Mouse (Mus musculus): ENCODE results near the gene Creld2. TPM values are rescaled to one million over a fixed set of nuclear protein-coding genes. Genes with fewer than 3 reads are reported as not detected.

Creld2 gene
- polyA plus RNA-seq, 1 experiment: 41.8 TPM

DNA sequence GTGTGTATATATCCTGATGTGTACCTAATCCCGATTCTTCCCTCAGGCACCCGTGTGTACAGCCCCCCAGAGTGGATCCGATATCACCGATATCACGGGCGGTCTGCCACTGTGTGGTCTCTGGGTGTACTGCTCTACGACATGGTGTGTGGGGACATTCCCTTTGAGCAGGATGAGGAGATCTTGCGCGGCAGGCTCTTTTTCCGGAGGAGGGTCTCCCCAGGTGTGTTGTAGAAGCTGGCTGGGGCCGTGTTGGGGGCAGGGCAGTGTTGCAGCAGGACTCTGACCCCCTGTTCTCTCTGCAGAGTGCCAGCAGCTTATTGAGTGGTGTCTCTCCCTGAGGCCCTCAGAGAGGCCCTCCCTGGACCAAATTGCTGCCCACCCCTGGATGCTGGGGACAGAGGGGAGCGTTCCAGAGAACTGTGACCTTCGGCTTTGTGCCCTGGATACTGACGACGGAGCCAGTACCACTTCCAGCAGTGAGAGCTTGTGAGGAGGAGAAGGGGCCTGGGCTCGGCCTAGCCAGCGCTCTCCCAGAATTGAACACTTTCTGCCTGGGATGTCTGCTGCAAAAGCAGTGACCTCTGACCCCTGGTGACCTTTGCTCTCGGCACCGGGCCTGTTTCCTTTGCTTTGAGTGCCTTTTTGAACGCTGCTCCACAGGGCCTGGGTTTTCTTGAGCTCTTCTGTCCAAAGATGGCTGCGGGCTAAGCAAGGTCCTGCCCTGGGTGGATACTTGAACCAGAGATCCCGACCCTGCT lies 45.0 kb downstream of the Creld2 start:
- TF ChIP-seq CTCF (IDR thresholded peaks at IDR 0.05; ENCODE audit: borderline replicate concordance, extremely low read depth, insufficient read depth, insufficient read length) (0 out of 2 replicates have a peak, but pooled peaks have one; percentile 2), POLR2A (IDR thresholded peaks at IDR 0.05; ENCODE audit: borderline replicate concordance, extremely low read depth, insufficient read depth, insufficient read length, poor library complexity, severe bottlenecking) (no peak)
- DNase-seq (ENCODE audit: low read depth): no peak

DNA sequence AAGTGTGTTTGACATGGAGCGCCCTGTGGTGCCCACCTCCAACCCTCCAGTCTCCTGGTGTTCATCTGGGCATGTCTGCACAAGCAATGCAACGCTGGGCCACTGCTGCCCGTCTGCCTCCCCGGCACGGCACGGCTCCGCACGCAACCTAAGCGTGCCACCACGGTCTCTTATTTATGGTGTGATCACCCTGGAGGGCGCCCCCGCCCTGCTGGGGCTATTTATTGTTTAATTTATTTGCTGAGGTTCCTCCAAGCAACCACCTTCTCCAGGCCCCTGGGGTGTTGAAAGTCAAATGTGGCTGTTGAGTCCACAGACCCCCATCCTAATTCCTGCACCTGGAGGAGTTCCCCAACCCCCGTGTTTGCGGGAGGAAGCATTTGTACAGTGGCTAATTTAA lies 45.6 kb downstream of the Creld2 start:
- DNase-seq (ENCODE audit: low read depth): no peak
- TF ChIP-seq CTCF (IDR thresholded peaks at IDR 0.05; ENCODE audit: borderline replicate concordance, extremely low read depth, insufficient read depth, insufficient read length) (no peak), POLR2A (IDR thresholded peaks at IDR 0.05; ENCODE audit: borderline replicate concordance, extremely low read depth, insufficient read depth, insufficient read length, poor library complexity, severe bottlenecking) (no peak)

- no peak for TF ChIP-seq POLR2A (IDR thresholded peaks at IDR 0.05; ENCODE audit: borderline replicate concordance, extremely low read depth, insufficient read depth, insufficient read length, poor library complexity, severe bottlenecking)
- no peak for TF ChIP-seq CTCF (IDR thresholded peaks at IDR 0.05; ENCODE audit: borderline replicate concordance, extremely low read depth, insufficient read depth, insufficient read length)
- no peak for DNase-seq (ENCODE audit: low read depth)
These were observed 46.6 kb downstream of the Creld2 start for GRCm38 (mm10) chr15:88865888-88866695.

DNA sequence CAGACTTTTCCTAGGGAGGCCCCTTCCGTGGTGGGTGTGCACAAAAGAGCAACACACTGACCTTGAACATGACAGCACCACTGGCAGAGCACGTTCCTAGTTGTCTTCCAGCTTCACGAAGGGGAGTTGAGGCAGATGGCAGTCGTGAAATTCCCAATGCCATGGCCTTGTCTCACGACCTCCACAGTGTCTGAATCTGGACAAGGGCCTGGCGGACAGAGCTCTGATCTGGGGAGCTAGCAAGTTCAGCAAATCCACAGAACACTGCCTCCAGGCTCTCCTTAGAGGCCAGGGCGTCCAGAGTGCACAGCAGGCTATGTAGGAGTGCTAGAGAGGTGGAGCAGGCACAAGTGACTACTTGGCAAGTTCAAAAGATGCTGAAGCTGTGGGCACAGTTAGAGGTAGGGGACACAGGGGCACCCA lies 47.5 kb downstream of the Creld2 start:
- DNase-seq (ENCODE audit: low read depth): no peak
- TF ChIP-seq POLR2A (IDR thresholded peaks at IDR 0.05; ENCODE audit: borderline replicate concordance, extremely low read depth, insufficient read depth, insufficient read length, poor library complexity, severe bottlenecking) (no peak), CTCF (IDR thresholded peaks at IDR 0.05; ENCODE audit: borderline replicate concordance, extremely low read depth, insufficient read depth, insufficient read length) (no peak)

DNA sequence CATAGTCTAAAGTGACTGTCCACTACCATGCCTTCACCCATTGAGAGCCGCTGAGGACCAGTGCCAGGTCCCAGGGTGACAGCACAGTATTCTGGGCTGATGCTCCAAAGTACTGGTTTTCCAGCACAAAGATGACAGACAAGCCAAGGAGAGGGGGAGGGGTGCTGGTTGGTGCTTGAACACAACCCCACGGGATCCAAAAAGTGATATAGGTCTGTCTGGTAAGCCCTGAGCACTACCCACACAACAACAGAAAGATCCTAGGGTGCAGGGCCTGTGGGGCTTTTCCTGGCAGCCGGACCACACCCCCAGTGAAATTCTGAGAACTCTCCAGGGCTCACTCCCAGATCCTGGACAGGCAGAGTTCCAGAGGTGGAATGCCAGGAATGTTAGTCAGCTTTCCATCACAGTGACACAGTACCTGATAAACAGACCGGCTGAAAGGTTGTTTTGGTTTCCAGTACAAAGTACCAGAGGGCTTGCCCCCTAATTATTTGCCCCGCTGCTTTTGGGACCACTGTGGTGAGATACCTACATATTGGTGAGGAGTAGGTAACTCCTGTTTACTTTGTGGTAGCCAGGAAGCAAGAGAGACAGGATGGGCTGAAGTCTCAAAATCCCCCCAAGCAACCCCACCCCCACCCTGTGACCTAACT lies 48.0 kb downstream of the Creld2 start:
- no peak for DNase-seq (ENCODE audit: low read depth)

DNA sequence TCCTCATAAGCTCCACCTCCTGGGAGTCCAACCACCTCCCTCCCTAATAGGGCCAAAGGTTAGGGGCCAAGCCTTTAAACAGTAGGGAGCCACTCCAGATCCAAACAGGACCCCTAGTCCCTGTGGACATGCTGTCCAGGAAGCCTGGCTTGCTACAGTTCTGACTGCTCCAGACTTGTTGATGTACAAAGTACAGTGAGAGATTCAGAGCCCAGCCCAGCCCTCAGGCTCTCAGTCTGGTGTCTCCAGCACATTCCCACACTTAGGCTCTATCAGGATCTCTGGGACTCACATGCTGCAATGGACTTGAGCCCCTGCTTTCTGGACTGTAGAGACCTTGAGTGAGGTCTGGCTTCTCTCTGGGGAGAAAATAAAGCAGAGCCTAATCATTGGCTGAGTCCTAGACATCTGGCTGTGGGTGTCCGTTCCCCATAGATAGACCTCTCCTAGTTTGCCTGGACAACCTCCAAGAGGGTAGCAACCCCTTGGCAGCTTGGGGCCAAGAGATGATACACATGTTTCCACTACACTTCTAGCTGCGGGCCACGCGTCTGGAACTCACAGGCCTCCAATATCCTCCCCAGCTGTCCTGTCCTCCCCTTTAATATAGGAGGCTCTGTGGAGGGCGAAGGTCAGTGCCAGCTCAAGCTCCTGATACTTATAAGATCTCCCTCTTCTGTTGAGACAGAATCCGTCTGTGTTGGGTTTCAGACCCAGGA lies 48.7 kb downstream of the Creld2 start:
- DNase-seq (ENCODE audit: low read depth): no peak
- TF ChIP-seq CTCF (IDR thresholded peaks at IDR 0.05; ENCODE audit: borderline replicate concordance, extremely low read depth, insufficient read depth, insufficient read length) (no peak), POLR2A (IDR thresholded peaks at IDR 0.05; ENCODE audit: borderline replicate concordance, extremely low read depth, insufficient read depth, insufficient read length, poor library complexity, severe bottlenecking) (no peak)

More for the DNA sequence above, 48.0 kb downstream of the Creld2 start:
- TF ChIP-seq POLR2A (IDR thresholded peaks at IDR 0.05; ENCODE audit: borderline replicate concordance, extremely low read depth, insufficient read depth, insufficient read length, poor library complexity, severe bottlenecking) (no peak), CTCF (IDR thresholded peaks at IDR 0.05; ENCODE audit: borderline replicate concordance, extremely low read depth, insufficient read depth, insufficient read length) (no peak)

- no peak for DNase-seq (ENCODE audit: low read depth)
- TF ChIP-seq CTCF (IDR thresholded peaks at IDR 0.05; ENCODE audit: borderline replicate concordance, extremely low read depth, insufficient read depth, insufficient read length) (no peak), POLR2A (IDR thresholded peaks at IDR 0.05; ENCODE audit: borderline replicate concordance, extremely low read depth, insufficient read depth, insufficient read length, poor library complexity, severe bottlenecking) (no peak)
These were observed 51.2 kb downstream of the Creld2 start for GRCm38 (mm10) chr15:88870418-88871185.

DNA sequence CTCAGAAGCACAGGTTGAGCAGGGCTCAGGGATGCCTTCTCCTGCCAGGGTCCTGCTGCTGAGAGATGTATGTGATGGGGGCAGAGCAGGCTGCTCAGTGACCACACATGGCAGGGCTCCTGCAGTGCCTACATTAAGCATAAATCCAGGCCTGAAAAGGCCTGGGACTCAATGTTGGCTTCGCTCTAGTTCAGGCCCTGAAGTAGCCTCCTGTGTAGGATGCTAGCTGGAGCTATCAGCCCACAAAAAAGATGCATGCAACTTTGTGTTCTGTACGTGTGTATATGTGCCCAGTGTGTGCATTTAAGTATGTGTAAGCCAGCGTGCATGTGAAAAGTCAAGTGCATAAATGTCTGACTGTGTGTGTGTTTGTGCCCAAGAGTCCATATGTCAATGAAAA lies 54.6 kb downstream of the Creld2 start:
- no peak for TF ChIP-seq CTCF (IDR thresholded peaks at IDR 0.05; ENCODE audit: borderline replicate concordance, extremely low read depth, insufficient read depth, insufficient read length)
- no peak for TF ChIP-seq POLR2A (IDR thresholded peaks at IDR 0.05; ENCODE audit: borderline replicate concordance, extremely low read depth, insufficient read depth, insufficient read length, poor library complexity, severe bottlenecking)
- DNase-seq (ENCODE audit: low read depth): no peak

- DNase-seq (ENCODE audit: low read depth): no peak
- TF ChIP-seq CTCF (IDR thresholded peaks at IDR 0.05; ENCODE audit: borderline replicate concordance, extremely low read depth, insufficient read depth, insufficient read length): no peak
- no peak for TF ChIP-seq POLR2A (IDR thresholded peaks at IDR 0.05; ENCODE audit: borderline replicate concordance, extremely low read depth, insufficient read depth, insufficient read length, poor library complexity, severe bottlenecking)
These were observed 55.0 kb downstream of the Creld2 start for GRCm38 (mm10) chr15:88874477-88874876.

GRCm38 (mm10) chr15:88875625-88876081 lies 56.2 kb downstream of the Creld2 start:
- no peak for TF ChIP-seq POLR2A (IDR thresholded peaks at IDR 0.05; ENCODE audit: borderline replicate concordance, extremely low read depth, insufficient read depth, insufficient read length, poor library complexity, severe bottlenecking)
- no peak for DNase-seq (ENCODE audit: low read depth)

Other genes with a start within 250 kb of the Creld2 start
- not detected in 2 replicates for gene Zdhhc25, start 219.3 kb upstream of the Creld2 start, polyA plus RNA-seq (2012; rRNA removed)
- 22.7 and 35.9 TPM in 2 replicates for gene Brd1, start 85.4 kb upstream of the Creld2 start, polyA plus RNA-seq (2012; rRNA removed)
- gene Zbed4, start 68.0 kb upstream of the Creld2 start, polyA plus RNA-seq (2012; rRNA removed): 16.5 and 25.7 TPM in 2 replicates
- gene Alg12, start 328 bp upstream of the Creld2 start, polyA plus RNA-seq (2012; rRNA removed): 14.2 and 15.4 TPM in 2 replicates
- 14.7 and 18.5 TPM in 2 replicates for gene Pim3, start 42.5 kb downstream of the Creld2 start, polyA plus RNA-seq (2012; rRNA removed)
- 0.25 and 0.26 TPM in 2 replicates for gene Ttll8, start 134.8 kb downstream of the Creld2 start, polyA plus RNA-seq (2012; rRNA removed)
- gene Mlc1, start 159.4 kb downstream of the Creld2 start, polyA plus RNA-seq (2012; rRNA removed): 15.1 and 20.5 TPM in 2 replicates
- gene Mov10l1, start 163.3 kb downstream of the Creld2 start, polyA plus RNA-seq (2012; rRNA removed): not detected in 2 replicates
- gene Panx2, start 240.1 kb downstream of the Creld2 start, polyA plus RNA-seq (2012; rRNA removed): 14.7 and 24.0 TPM in 2 replicates